Mouse (Mus musculus) midbrain, postnatal 0 days (tissue): Measurements from ENCODE around the gene Yeats2. TPM values are rescaled to one million over a fixed set of nuclear protein-coding genes. Genes with fewer than 3 reads are reported as not detected.

ENCODE experiments used
- ATAC-seq: fragments of 200-750 bp; cut with Nextera tagmentation; 2 replicates; pipeline ENCODE4 v1.8.0; 2017; ENCODE audit warnings: moderate number of reproducible peaks, mild to moderate bottlenecking, moderate TSS enrichment, moderate library complexity; ENCODE audit not compliant: low FRiP score
- DNase-seq: peaks from one replicate; pipeline ENCODE4 v3.0.0-alpha.2; 2015; ENCODE audit warnings: low spot score
- H3K27ac ChIP-seq: fragments of 300-500 bp; sonication (generic); 2 replicates; pipeline ENCODE4 v1.5.1; 2014; ENCODE audit warnings: low read depth, mild to moderate bottlenecking, low read length, mixed read lengths
- H3K27me3 ChIP-seq: fragments of 300-500 bp; sonication (generic); 2 replicates; pipeline ENCODE4 v1.6.1; 2014; ENCODE audit warnings: low read length, control low read depth, mixed read lengths; ENCODE audit not compliant: insufficient read depth
- H3K36me3 ChIP-seq: fragments of 300-500 bp; sonication (generic); 2 replicates; pipeline ENCODE4 v1.6.1; 2014; ENCODE audit warnings: low read length, control low read depth, mixed read lengths; ENCODE audit not compliant: insufficient read depth
- H3K4me1 ChIP-seq: fragments of 300-500 bp; sonication (generic); 2 replicates; pipeline ENCODE4 v1.6.1; 2014; ENCODE audit warnings: mild to moderate bottlenecking, control low read depth, antibody characterized with exemption, low read length, mixed read lengths; ENCODE audit not compliant: insufficient read depth
- H3K4me2 ChIP-seq: fragments of 300-500 bp; sonication (generic); 2 replicates; pipeline ENCODE4 v1.6.1; 2014; ENCODE audit warnings: low read depth, mild to moderate bottlenecking, low read length, mixed read lengths; ENCODE audit not compliant: poor library complexity, severe bottlenecking
- H3K4me3 ChIP-seq: fragments of 300-500 bp; sonication (generic); 2 replicates; pipeline ENCODE4 v1.5.1; 2014; ENCODE audit warnings: low read depth, mild to moderate bottlenecking, low read length, moderate library complexity
- H3K9ac ChIP-seq: fragments of 300-500 bp; sonication (generic); replicated peaks from 2 replicates; pipeline ENCODE4 v1.6.1; 2014; ENCODE audit warnings: mild to moderate bottlenecking, low read length, moderate library complexity, mixed read lengths; ENCODE audit not compliant: poor library complexity, severe bottlenecking
- H3K9me3 ChIP-seq: fragments of 300-500 bp; sonication (generic); 2 replicates; pipeline ENCODE4 v1.6.1; 2016; ENCODE audit warnings: low read length, control low read depth
- CTCF ChIP-seq: IDR thresholded peaks from 2 replicates; pipeline ENCODE4 v1.5.1; 2016; ENCODE audit warnings: antibody characterized with exemption, mild to moderate bottlenecking
- whole genome bisulfite sequencing: fragments of 180-500 bp; shearing (Covaris S2); extraction: QIAGEN DNeasy Blood & Tissue Kit; methylation state at CpG from one replicate; pipeline ENCODE4 v1.1.7; 2014; 5-methylcytosine and 5-hydroxymethylcytosine counted together
- polyA plus RNA-seq: library from polyadenylated mRNA; unstranded; fragments of >200 nt; fragmentation: Nextera tagmentation; extraction: Ambion mirVana; gene quantifications from 2 replicates; pipeline ENCODE4 v1.2.1, GENCODE M21; 2015
- total RNA-seq: library from RNA; depleted of rRNA; stranded (reverse); fragments of >200 nt; gene quantifications from 2 replicates; pipeline ENCODE4 v1.2.3, GENCODE M21; 2014

Yeats2 gene
- total and polyA plus RNA-seq, 2 experiments from 2014 or later: 11.3 to 43.2 TPM

GRCm38 (mm10) chr16:20195546-20195945 is 54.7 kb downstream of the Yeats2 start:
- H3K27ac ChIP-seq: no peak overlapping the region
- H3K4me2 ChIP-seq: no peak overlapping the region
- ATAC-seq (no peak), DNase-seq (peak; percentile 54)
- H3K36me3 ChIP-seq: peaks cover 43% of the 10 kb centered on the region
- no peak overlapping the region for H3K4me3 ChIP-seq
- no peaks in the 10 kb centered on the region for H3K4me1 ChIP-seq
- no peaks in the 10 kb centered on the region for H3K27me3 ChIP-seq
- TF ChIP-seq CTCF: peak; percentile 62
- WGBS: 94% methylated on average over 3 of the region's 3 CpGs
- no peaks in the 10 kb centered on the region for H3K9me3 ChIP-seq
- no peak overlapping the region for H3K9ac ChIP-seq

GRCm38 (mm10) chr16:20196962-20197361 is 56.1 kb downstream of the Yeats2 start:
- H3K4me2 ChIP-seq: no peak overlapping the region
- H3K4me3 ChIP-seq: no peak overlapping the region
- WGBS: 95% methylated on average over 5 of the region's 5 CpGs
- no peak overlapping the region for H3K27ac ChIP-seq
- TF ChIP-seq CTCF: no peak
- H3K27me3 ChIP-seq: no peaks in the 10 kb centered on the region
- H3K36me3 ChIP-seq: peaks cover 41% of the 10 kb centered on the region
- no peaks in the 10 kb centered on the region for H3K9me3 ChIP-seq
- DNase-seq (no peak), ATAC-seq (no peak)
- H3K4me1 ChIP-seq: no peaks in the 10 kb centered on the region
- H3K9ac ChIP-seq: no peak overlapping the region

- H3K27ac ChIP-seq: no peak overlapping the region
- 93% methylated on average over 5 of the region's 5 CpGs for WGBS
- no peak for DNase-seq
- no peaks in the 10 kb centered on the region for H3K27me3 ChIP-seq
- H3K9ac ChIP-seq: no peak overlapping the region
- no peaks in the 10 kb centered on the region for H3K9me3 ChIP-seq
- H3K4me1 ChIP-seq: no peaks in the 10 kb centered on the region
- no peak overlapping the region for H3K4me3 ChIP-seq
- 0 out of 2 replicates have a peak, but pooled peaks have one; percentile 10 for TF ChIP-seq CTCF
- no peak overlapping the region for H3K4me2 ChIP-seq
- H3K36me3 ChIP-seq: peaks cover 35% of the 10 kb centered on the region
- no peak for ATAC-seq
These were observed 58.8 kb downstream of the Yeats2 start for GRCm38 (mm10) chr16:20199501-20200201.

DNA sequence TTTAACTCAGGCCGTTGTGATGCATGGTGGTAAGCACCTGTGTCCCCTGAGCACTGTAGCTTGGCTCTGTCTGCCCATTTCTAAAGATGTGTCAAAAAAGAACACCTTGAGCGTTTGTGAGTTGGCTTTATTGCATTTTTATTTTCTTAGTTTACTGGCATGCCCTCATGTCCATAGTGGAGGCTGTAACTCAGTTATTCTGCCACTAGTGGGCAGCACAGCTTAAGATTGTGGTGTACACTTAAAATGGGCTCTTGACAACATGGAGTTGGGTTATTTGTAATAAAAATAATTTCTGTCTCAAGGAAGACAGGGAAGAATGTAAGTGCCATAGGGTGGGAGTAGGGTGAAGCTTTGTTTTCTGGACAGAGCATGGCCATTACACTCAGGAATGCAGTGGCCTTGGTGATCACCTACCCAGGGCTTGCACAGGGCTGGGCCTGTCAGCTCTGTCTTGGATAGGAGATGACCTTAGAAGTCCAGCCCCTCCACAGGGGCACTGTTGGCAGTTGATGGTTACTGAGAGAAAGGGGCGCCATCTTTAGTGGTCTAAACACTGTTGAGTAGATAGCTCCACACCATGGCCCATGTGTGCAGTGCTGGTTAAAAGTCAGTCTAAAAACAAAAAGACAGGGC is 72.8 kb downstream of the Yeats2 start:
- Histone ChIP-seq H3K9ac (no peak overlapping the region), H3K4me2 (no peak overlapping the region), H3K4me3 (no peak overlapping the region), H3K9me3 (no peaks in the 10 kb centered on the region), H3K4me1 (no peaks in the 10 kb centered on the region), H3K27me3 (no peaks in the 10 kb centered on the region), H3K36me3 (peaks cover 60% of the 10 kb centered on the region), H3K27ac (no peak overlapping the region)
- peak; percentile 38; the same call in 1 of the 2 replicates for ATAC-seq
- TF ChIP-seq CTCF: peak; percentile 80
- WGBS: 84% methylated on average over 3 of the region's 3 CpGs
- DNase-seq: peak; percentile 74

DNA sequence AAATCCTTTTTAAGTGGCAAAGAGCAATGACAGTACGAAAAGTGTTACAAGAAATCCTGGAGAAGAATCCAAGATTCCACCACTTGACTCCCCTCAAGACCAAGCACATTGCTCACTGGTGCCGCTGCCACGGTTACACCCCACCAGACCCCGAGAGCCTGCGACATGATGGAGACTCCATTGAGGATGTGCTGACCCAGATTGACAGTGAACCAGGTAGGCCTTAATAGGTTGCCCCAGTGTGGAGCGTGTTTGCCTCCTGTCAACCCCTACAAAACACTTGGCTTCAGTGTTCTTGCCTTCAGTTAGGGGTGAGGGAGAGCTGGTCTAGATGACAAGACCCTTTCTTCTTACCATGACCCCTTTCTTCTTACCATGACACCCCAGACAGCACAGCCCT is 81.9 kb downstream of the Yeats2 start:
- H3K27me3 ChIP-seq: no peaks in the 10 kb centered on the region
- no peak for TF ChIP-seq CTCF
- no peaks in the 10 kb centered on the region for H3K4me1 ChIP-seq
- H3K4me2 ChIP-seq: no peak overlapping the region
- DNase-seq: no peak
- H3K9me3 ChIP-seq: no peaks in the 10 kb centered on the region
- H3K9ac ChIP-seq: no peak overlapping the region
- ATAC-seq: no peak
- 99% methylated on average over 6 of the region's 6 CpGs for WGBS
- H3K4me3 ChIP-seq: no peak overlapping the region
- H3K27ac ChIP-seq: no peak overlapping the region
- peaks cover 55% of the 10 kb centered on the region for H3K36me3 ChIP-seq

DNA sequence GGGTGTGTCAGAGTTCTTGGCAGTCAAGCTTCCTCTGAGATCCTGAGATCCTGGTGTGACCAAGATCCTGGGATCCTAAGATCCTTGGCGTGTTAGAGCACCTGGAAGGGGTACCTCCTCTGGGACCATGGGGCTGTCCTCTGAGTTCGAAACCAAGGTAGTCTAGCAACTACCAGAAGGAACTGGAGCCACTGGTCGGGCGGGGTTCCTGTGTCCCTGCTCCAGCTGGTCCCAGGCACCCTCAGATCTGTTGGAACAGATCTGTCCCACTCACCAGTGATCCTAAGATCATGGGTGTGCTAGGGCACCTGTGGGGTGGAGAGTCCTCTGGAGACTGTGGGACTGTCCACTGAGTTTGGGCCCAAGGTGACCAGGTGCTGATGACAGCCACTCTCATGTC is 85.8 kb downstream of the Yeats2 start:
- ATAC-seq: no peak
- DNase-seq: no peak

More for the DNA sequence above, 85.8 kb downstream of the Yeats2 start:
- Histone ChIP-seq H3K9me3 (no peaks in the 10 kb centered on the region), H3K9ac (no peak overlapping the region), H3K36me3 (peaks cover 69% of the 10 kb centered on the region), H3K27me3 (no peaks in the 10 kb centered on the region), H3K4me1 (no peaks in the 10 kb centered on the region), H3K4me3 (no peak overlapping the region), H3K4me2 (no peak overlapping the region), H3K27ac (no peak overlapping the region)
- 98% methylated on average over 4 of the region's 4 CpGs for WGBS
- no peak for TF ChIP-seq CTCF
